Mouse (Mus musculus): ENCODE measurements around the gene Wdr46. TPM values are rescaled to one million over a fixed set of nuclear protein-coding genes. Genes with fewer than 3 reads are reported as not detected.

Gene Wdr46
- polyA plus RNA-seq, 1 experiment from 2014 or later: 8.8 TPM

- TF ChIP-seq CTCF (IDR thresholded peaks at IDR 0.05): no peak
- no peak for TF ChIP-seq EP300 (IDR thresholded peaks at IDR 0.05)
- DNase-seq (ENCODE audit: low spot score): no peak
- H3K27ac ChIP-seq (ENCODE audit: low read length): no peak overlapping the region
- WGBS: 88% methylated on average over 28 of the region's 28 CpGs
- no peaks in the 10 kb centered on the region for H3K27me3 ChIP-seq (replicated peaks; ENCODE audit: insufficient read depth, low read length)
- H3K4me3 ChIP-seq (ENCODE audit: low read depth, low read length): no peak overlapping the region
- H3K4me2 ChIP-seq (replicated peaks; ENCODE audit: low read depth, low read length): no peak overlapping the region
- no peaks in the 10 kb centered on the region for H3K9me3 ChIP-seq (ENCODE audit: low read length)
- no peak overlapping the region for H3K9ac ChIP-seq (replicated peaks; ENCODE audit: low read depth)
- ATAC-seq: no peak
- H3K36me3 ChIP-seq (ENCODE audit: insufficient read depth, low read length): peaks cover 26% of the 10 kb centered on the region; the same call in 1 of the 2 replicates
- peaks cover 9% of the 10 kb centered on the region for H3K4me1 ChIP-seq (ENCODE audit: insufficient read depth, low read depth, low read length)
These were observed 28.5 kb upstream of the Wdr46 start for GRCm38 (mm10) chr17:33911813-33912414.

- Histone ChIP-seq H3K9ac (replicated peaks; ENCODE audit: low read depth) (no peak overlapping the region), H3K27me3 (replicated peaks; ENCODE audit: insufficient read depth, low read length) (no peaks in the 10 kb centered on the region), H3K4me3 (ENCODE audit: low read depth, low read length) (no peak overlapping the region), H3K4me1 (ENCODE audit: insufficient read depth, low read depth, low read length) (peaks cover 9% of the 10 kb centered on the region), H3K36me3 (ENCODE audit: insufficient read depth, low read length) (peaks cover 26% of the 10 kb centered on the region; the same call in 1 of the 2 replicates), H3K9me3 (ENCODE audit: low read length) (no peaks in the 10 kb centered on the region), H3K4me2 (replicated peaks; ENCODE audit: low read depth, low read length) (no peak overlapping the region), H3K27ac (ENCODE audit: low read length) (no peak overlapping the region)
- DNase-seq (ENCODE audit: low spot score): no peak
- TF ChIP-seq CTCF (IDR thresholded peaks at IDR 0.05): no peak
- no peak for TF ChIP-seq EP300 (IDR thresholded peaks at IDR 0.05)
- ATAC-seq: no peak
- 86% methylated on average over 10 of the region's 10 CpGs for WGBS
These were observed 27.2 kb upstream of the Wdr46 start for GRCm38 (mm10) chr17:33913264-33913663.

DNA sequence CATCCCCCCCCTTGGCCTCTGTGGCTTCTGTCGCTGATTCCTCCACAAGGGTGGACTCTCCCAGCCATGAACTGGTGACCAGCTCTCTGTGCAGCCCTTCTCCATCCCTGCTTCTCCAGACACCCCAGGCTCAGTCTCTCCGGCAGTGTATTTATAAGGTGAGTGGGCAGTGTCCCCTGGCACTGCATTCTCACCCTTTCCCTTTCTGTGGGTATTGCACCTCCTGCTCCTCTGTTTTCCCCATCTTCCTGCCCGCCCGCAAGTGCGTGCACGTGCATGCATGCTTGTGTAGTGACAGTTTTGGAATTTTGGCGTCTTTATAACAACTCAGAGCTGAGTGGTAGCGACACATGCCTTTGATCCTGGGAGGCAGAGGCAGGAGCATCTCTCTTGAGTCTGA is 26.6 kb upstream of the Wdr46 start:
- WGBS: 95% methylated on average over 8 of the region's 8 CpGs
- Histone ChIP-seq H3K4me2 (replicated peaks; ENCODE audit: low read depth, low read length) (no peak overlapping the region), H3K9ac (replicated peaks; ENCODE audit: low read depth) (no peak overlapping the region), H3K4me3 (ENCODE audit: low read depth, low read length) (no peak overlapping the region), H3K27me3 (replicated peaks; ENCODE audit: insufficient read depth, low read length) (no peaks in the 10 kb centered on the region), H3K27ac (ENCODE audit: low read length) (no peak overlapping the region), H3K36me3 (ENCODE audit: insufficient read depth, low read length) (peaks cover 26% of the 10 kb centered on the region; the same call in 1 of the 2 replicates), H3K9me3 (ENCODE audit: low read length) (no peaks in the 10 kb centered on the region), H3K4me1 (ENCODE audit: insufficient read depth, low read depth, low read length) (peaks cover 9% of the 10 kb centered on the region)
- TF ChIP-seq EP300 (IDR thresholded peaks at IDR 0.05) (no peak), CTCF (IDR thresholded peaks at IDR 0.05) (no peak)
- ATAC-seq (no peak), DNase-seq (ENCODE audit: low spot score) (no peak)

DNA sequence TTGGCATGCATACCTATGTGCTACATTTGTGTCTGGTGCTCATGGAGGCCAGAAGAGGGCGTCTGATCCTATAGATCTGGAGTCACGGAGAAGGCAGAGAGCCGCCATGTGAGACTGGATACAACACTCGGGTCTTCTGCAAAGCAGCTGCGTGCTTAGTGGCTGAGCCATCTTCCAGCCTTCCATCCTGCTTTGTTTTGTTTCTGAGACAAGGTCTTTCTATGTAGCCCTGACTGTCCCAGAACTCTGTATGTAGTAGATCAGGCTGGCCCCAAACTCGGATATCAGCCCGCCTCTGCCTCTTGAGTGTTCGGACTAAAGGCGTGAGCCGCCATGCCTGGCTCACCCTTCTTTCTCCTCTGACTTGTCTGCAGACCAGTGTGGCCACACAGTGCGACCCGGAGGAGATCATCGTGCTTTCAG is 25.5 kb upstream of the Wdr46 start:
- Histone ChIP-seq H3K27me3 (replicated peaks; ENCODE audit: insufficient read depth, low read length) (no peaks in the 10 kb centered on the region), H3K4me2 (replicated peaks; ENCODE audit: low read depth, low read length) (no peak overlapping the region), H3K4me3 (ENCODE audit: low read depth, low read length) (0 out of 2 replicates have a peak overlapping the region, but pooled peaks have one; percentile 63), H3K4me1 (ENCODE audit: insufficient read depth, low read depth, low read length) (peaks cover 9% of the 10 kb centered on the region), H3K9me3 (ENCODE audit: low read length) (no peaks in the 10 kb centered on the region), H3K27ac (ENCODE audit: low read length) (peak overlapping the region; percentile 81), H3K9ac (replicated peaks; ENCODE audit: low read depth) (no peak overlapping the region), H3K36me3 (ENCODE audit: insufficient read depth, low read length) (peaks cover 26% of the 10 kb centered on the region; the same call in 1 of the 2 replicates)
- DNase-seq (ENCODE audit: low spot score) (no peak), ATAC-seq (no peak)
- TF ChIP-seq EP300 (IDR thresholded peaks at IDR 0.05) (no peak), CTCF (IDR thresholded peaks at IDR 0.05) (peak; percentile 40; the same call in 1 of the 2 replicates)
- WGBS: 75% methylated on average over 13 of the region's 13 CpGs

- no peaks in the 10 kb centered on the region for H3K27me3 ChIP-seq (replicated peaks; ENCODE audit: insufficient read depth, low read length)
- DNase-seq (ENCODE audit: low spot score): peak; percentile 100
- H3K4me2 ChIP-seq (replicated peaks; ENCODE audit: low read depth, low read length): peak within 1 kb of the TSS; percentile 65
- H3K27ac ChIP-seq (ENCODE audit: low read length): peak within 1 kb of the TSS; percentile 81
- under 1% methylated on average over 32 of the region's 34 CpGs for WGBS
- no peak for TF ChIP-seq CTCF (IDR thresholded peaks at IDR 0.05)
- TF ChIP-seq EP300 (IDR thresholded peaks at IDR 0.05): peak; percentile 75
- H3K4me1 ChIP-seq (ENCODE audit: insufficient read depth, low read depth, low read length): peaks cover 5% of the 10 kb centered on the region; the same call in 1 of the 2 replicates
- peaks cover 26% of the 10 kb centered on the region; the same call in 1 of the 2 replicates for H3K36me3 ChIP-seq (ENCODE audit: insufficient read depth, low read length)
- ATAC-seq: peak; percentile 91
- H3K9me3 ChIP-seq (ENCODE audit: low read length): no peaks in the 10 kb centered on the region
- H3K4me3 ChIP-seq (ENCODE audit: low read depth, low read length): peak within 1 kb of the TSS; percentile 63
- peak within 1 kb of the TSS; percentile 44; the same call in 1 of the 2 replicates for H3K9ac ChIP-seq (replicated peaks; ENCODE audit: low read depth)
These were observed 24.7 kb upstream of the Wdr46 start, which contains the start of the genes Tapbp and Zbtb22 for GRCm38 (mm10) chr17:33915671-33916250. Gene Tapbp, plus strand, starts transcription at chr17:33915899. Gene Zbtb22, plus strand, starts transcription at chr17:33915904.

DNA sequence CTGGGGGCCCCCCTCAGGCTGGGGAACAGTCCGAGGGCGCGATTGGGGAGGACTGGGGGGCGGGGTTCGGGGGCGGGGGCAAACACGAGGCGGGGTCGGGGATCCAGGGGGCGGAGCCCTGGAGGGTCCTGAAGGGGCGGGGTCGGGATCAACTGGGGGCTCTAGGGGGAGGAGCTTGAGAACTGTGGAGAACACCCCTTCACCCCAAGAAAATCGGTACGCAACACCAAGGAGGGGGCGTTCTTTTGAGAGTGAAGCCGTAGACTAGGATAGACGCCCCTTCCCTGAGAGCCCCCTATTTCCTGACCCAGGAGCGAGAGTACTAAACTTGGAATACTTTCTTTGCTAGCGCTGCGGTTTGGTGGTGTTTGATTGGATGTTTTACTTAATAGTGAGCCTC is 24.2 kb upstream of the Wdr46 start:
- H3K9ac ChIP-seq (replicated peaks; ENCODE audit: low read depth): peak overlapping the region; percentile 44; the same call in 1 of the 2 replicates
- H3K36me3 ChIP-seq (ENCODE audit: insufficient read depth, low read length): peaks cover 26% of the 10 kb centered on the region; the same call in 1 of the 2 replicates
- H3K27ac ChIP-seq (ENCODE audit: low read length): peak overlapping the region; percentile 81
- WGBS: 2% methylated on average over 12 of the region's 20 CpGs
- TF ChIP-seq EP300 (IDR thresholded peaks at IDR 0.05) (no peak), CTCF (IDR thresholded peaks at IDR 0.05) (no peak)
- no peak for ATAC-seq
- H3K27me3 ChIP-seq (replicated peaks; ENCODE audit: insufficient read depth, low read length): no peaks in the 10 kb centered on the region
- H3K4me3 ChIP-seq (ENCODE audit: low read depth, low read length): peak overlapping the region; percentile 63
- peak; percentile 56 for DNase-seq (ENCODE audit: low spot score)
- H3K4me1 ChIP-seq (ENCODE audit: insufficient read depth, low read depth, low read length): peaks cover 9% of the 10 kb centered on the region; the same call in 1 of the 2 replicates
- H3K4me2 ChIP-seq (replicated peaks; ENCODE audit: low read depth, low read length): peak overlapping the region; percentile 65
- H3K9me3 ChIP-seq (ENCODE audit: low read length): no peaks in the 10 kb centered on the region

Measured in lung, postnatal 0 days (tissue).